Mouse (Mus musculus) CD4-positive helper T cell, adult 2 months (primary cell): Measurements from ENCODE around the gene Rbm42.

ENCODE experiments used
- DNase-seq: peaks from one replicate; pipeline ENCODE4 v3.0.0-alpha.2; 2012; ENCODE audit warnings: low read depth, missing footprints, low spot score

The Rbm42 gene

DNA sequence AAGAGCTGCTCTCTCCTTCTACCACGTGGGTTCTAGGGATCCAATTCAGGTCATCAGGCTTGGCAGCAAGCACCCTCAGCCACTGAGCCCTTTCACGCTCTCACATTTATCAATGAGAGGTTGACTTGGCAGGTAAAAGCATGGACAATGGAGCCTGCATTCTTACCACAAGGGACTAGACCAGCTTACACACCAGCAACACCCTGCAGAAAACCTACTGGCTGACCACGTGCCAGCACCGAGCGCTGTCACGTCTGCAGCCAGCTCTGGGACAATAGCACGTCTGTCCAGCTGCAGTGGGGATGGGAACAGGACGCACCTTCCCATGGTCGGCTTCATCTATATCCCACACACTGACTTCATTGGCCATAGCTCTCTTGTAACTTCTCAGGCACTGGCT lies 31.5 kb downstream of the Rbm42 start:
- DNase-seq, result no peak

GRCm38 (mm10) chr7:30615049-30615760 lies 34.9 kb downstream of the Rbm42 start:
- no peak for DNase-seq

DNA sequence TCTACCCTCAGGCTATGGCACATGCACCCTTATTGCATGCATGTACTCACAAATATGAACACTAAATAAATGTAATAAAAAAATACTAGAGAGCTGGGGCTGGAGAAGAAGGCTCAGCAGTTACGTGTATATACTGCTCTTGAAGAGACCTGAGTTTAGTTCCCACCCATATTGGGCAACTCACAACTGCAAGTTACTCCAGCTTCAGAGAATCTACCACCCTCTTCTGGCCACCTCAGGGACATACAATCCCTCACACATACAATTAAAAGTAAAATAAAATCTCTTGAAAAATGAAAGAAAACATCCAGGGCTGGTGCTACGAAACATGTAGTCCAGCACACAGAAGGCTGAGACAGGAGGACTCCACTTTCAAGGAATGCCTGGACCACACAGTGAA lies 35.7 kb downstream of the Rbm42 start:
- DNase-seq, result peak; percentile 58

DNA sequence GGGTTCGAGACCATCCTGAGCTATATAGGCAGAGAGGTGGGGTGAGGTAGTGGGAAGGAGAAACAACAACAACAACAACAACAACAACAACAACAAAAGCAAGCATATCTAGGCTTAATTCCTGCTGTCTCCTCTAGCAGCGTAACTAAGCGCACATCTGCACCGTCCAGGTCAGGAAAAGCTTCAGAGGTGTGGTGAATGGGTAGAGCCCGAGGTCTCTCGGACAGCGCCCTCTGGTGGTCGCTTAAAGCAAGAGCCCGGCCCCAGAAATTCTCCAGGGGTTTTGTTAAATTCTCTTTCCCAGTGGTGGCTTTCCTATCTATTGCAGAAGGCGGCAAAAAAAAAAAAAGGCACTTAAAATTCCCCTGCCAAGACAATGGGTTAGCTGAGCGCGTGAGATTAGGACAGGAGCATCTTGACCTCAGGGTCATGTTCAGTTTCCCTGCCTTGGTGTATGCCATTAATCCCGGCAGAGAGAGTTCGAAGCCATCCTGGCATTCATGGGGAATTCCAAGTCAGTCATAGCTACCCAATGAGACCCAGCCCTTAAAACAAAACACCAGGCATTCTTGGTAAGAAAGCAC lies 36.5 kb downstream of the Rbm42 start:
- DNase-seq, result peak; percentile 67

GRCm38 (mm10) chr7:30612654-30613402 lies 37.3 kb downstream of the Rbm42 start, which contains the start of gene Upk1a:
Gene Upk1a (minus strand): TSS chr7:30612847.
- DNase-seq, result no peak

DNA sequence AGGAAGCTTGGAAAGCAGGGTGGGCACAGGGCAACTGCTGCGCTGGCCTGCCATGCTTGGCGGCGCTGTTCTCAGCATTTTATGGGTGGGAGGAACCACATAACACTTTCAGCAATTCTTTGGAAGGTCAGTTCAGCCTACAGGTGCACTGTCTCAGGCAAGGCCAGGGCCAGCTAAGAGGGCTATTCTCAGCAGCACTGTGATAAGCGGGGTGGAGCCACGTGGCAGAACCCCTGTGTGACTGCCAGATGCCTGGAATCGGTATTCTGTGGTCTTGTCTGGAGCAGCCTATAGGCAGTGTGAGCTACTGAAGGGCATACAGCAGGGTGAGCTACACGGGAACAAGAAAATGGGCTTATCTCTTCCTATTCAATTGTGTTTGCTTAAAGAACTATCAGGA lies 40.1 kb downstream of the Rbm42 start:
- no peak for DNase-seq

- no peak for DNase-seq
These were observed 41.6 kb downstream of the Rbm42 start for GRCm38 (mm10) chr7:30608476-30608875.

- DNase-seq, result peak; percentile 78
These were observed 42.3 kb downstream of the Rbm42 start for GRCm38 (mm10) chr7:30607706-30608309.

DNA sequence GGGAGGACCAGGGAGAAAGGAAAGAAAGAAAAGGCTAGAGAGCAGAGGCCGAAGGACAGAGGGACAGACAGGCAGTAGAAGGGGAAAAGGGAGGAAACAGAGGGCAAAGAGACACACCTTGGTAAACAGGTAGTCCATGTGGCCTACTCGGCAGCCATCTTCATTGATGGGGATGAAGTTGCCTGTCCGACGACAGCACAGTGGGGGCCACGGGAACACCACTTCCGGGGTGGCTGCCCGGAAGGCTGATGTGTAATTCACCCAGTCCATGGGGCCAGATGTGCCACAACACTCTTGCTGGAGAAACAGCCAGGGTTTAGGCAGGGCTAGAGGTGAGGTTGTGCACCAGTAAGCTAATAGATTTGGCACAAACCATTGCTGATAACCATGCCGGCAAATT lies 45.2 kb downstream of the Rbm42 start:
- no peak for DNase-seq

- DNase-seq, result no peak
These were observed 45.7 kb downstream of the Rbm42 start for GRCm38 (mm10) chr7:30604424-30604823.

GRCm38 (mm10) chr7:30602583-30602982 lies 47.5 kb downstream of the Rbm42 start:
- no peak for DNase-seq

DNA sequence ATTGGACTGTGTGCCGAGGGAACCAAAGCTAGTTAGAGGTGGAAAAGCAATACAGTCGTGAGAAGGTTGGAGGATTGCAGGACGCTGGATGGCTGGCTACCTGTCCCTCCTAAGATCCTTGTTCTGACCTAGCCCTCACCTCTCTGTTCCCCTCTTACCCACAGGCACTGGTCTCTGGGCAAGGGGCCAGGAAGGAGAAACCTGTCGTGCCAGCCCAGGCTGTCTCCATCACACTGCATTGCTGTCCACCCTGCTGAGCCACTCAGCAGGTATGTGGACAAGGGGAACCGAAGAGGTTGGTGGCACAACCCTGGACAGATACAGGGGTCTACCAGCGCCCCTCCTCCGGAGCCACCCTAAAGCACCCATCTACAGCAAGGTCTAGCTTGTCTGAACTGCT lies 49.5 kb downstream of the Rbm42 start:
- DNase-seq, result no peak

GRCm38 (mm10) chr7:30599933-30600353 lies 50.2 kb downstream of the Rbm42 start:
- DNase-seq, result peak; percentile 79

- no peak for DNase-seq
These were observed 51.3 kb downstream of the Rbm42 start, which contains the start of gene Zbtb32 for GRCm38 (mm10) chr7:30598786-30599185. Gene Zbtb32 (minus strand): TSS chr7:30598909.

- DNase-seq, result no peak
These were observed 53.3 kb downstream of the Rbm42 start for GRCm38 (mm10) chr7:30596811-30597210.

GRCm38 (mm10) chr7:30596093-30596492 lies 54.0 kb downstream of the Rbm42 start:
- DNase-seq, result no peak

- DNase-seq, result peak; percentile 27
These were observed 55.5 kb downstream of the Rbm42 start for GRCm38 (mm10) chr7:30594510-30595024.

DNA sequence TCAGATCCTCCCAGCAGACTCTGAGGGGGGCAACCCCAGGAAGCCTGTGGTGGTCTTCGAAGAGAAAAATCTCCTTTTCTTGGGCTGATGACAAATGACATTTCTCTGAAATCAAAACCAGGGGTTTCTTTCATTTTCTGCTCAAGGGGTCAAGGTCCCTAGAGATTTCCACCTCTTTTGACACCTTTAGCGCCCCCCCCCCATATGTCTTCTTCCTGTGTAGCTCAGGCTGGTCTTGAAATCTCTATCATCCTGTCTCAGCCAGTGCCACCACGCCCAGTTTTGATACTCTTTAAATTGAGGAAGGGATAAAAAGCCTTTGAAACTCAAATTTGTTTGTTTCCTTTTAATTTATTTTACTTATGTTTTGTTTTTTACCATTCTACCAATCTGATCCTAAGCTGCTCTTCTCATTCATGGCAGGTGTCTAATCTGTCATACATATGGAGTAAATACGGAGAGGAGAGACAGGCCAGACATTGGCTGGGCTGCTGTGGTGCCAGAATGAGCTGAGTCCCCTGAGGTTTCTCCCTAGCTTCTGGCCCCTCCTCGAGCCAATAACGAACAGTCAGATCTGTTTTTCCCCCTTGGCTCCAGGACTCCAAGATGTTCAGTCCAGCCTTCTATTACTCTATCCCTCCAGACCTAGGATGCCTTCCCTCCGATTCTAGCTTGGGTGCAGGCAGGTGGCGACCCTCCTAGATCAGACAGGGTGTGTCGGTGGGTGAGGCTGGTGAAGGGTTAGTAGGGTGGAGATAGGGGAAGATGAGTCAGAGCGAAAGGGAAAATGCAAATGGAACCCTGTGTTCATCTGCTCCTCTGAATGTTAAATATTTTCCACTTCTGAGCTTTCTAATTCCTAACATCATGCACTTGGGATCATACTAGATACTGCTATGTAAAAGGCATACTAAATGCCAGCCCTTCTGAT lies 56.3 kb downstream of the Rbm42 start:
- DNase-seq, result peak; percentile 58

DNA sequence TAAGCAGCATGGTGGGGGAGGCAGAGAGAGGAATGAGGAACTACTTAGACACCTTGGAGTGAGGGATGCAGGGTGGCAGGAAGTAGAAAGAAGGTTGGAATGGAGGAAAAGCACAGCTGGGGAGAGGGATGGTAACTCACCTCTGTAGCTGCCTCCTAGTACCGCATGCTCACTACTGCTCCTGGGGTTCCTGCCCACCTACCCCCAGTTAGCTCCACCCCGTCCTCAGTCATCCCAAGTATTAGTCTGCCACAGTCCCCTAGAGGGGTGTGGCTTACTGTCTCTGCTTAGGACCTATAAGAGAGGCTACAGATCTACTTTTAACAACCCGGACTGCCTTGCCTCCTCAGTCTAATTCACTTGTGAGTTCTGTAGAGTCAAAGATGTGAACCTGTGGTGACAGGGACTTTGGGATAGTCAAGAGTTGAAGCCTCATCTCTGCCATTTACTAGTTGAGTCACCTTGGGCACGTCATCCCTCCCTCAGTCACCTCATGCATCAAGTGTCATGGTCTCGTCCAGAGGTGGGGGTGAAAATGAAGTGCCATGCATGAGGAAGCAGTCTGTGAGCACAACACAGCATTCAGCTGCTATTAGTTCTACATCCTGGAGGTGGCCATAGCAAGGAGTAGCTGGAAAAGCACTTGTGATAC lies 57.2 kb downstream of the Rbm42 start:
- DNase-seq, result peak; percentile 44

GRCm38 (mm10) chr7:30591605-30591951 lies 58.5 kb downstream of the Rbm42 start:
- DNase-seq, result no peak
